Mouse (Mus musculus) G1E (cell line): ENCODE data around the gene Gm20503.

ENCODE experiments used
- CTCF ChIP-seq: IDR thresholded peaks from 2 replicates; pipeline ENCODE4 v1.5.1; 2012; ENCODE audit warnings: low read depth, low read length, inconsistent platforms, mixed read lengths
- GATA1 ChIP-seq: IDR thresholded peaks from 2 replicates; pipeline ENCODE4 v1.6.1; 2012; ENCODE audit warnings: borderline replicate concordance, low read length, inconsistent platforms, mixed read lengths
- GATA2 ChIP-seq: IDR thresholded peaks from 2 replicates; pipeline ENCODE4 v1.6.1; 2012; ENCODE audit warnings: low read depth, low read length, inconsistent platforms, borderline replicate concordance
- POLR2AphosphoS5 ChIP-seq: IDR thresholded peaks from 2 replicates; pipeline ENCODE4 v1.6.1; 2012; ENCODE audit warnings: low read depth, low read length, inconsistent platforms; ENCODE audit not compliant: insufficient replicate concordance
- TAL1 ChIP-seq: conservative IDR thresholded peaks from 2 replicates; pipeline ENCODE4 v1.6.1; 2012; ENCODE audit warnings: low read depth, low read length, inconsistent platforms, mixed read lengths

DNA sequence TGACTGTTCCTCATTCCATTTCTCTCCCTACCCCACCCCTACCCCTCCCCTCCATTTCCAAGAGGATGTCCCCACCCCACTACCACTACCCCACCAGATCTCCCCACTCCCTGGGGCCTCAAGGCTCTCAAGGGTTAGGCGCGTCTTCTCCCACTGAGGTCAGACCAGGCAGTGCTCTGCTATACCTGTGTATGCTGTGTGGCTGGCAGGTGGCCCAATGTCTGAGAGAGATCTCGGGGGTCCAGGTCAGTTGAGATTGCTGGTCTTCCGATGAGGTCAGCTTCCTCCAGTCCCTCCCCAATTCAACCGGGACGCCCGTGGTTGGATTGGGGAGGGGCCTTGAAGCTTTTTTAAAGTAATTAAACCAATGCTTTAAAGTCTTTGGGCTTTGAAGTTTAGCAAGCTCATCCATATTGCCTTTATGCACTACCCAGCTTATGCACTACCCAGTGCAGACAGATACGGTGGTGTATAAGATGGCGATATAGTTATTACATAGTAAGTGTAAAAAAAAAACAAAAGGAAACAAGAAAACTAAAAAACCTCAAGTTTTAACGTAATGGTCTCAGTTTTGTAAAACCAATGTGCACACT, 31.4 kb downstream of the Gm20503 start:
- TF ChIP-seq CTCF (no peak), GATA1 (no peak), TAL1 (no peak), POLR2AphosphoS5 (no peak), GATA2 (no peak)
